Mouse (Mus musculus) lung, adult 2 months (tissue): ENCODE measurements at regions not wholly inside any gene's neighbourhood (a gene's known extent, or its start where the extent isn't known, plus 50 kb on each side); places are given as distances from the start of the nearest gene placed in this dataset.

Experiments
- CTCF ChIP-seq: fragments of 200-500 bp; IDR thresholded peaks from 2 replicates; pipeline ENCODE4 v1.5.1; 2011; ENCODE audit warnings: mild to moderate bottlenecking, low read length, control low read depth; ENCODE audit not compliant: insufficient read depth
- POLR2A ChIP-seq: fragments of 200-500 bp; IDR thresholded peaks from 2 replicates; pipeline ENCODE4 v1.6.1; 2011; ENCODE audit warnings: low read depth, mild to moderate bottlenecking, control low read depth, low read length, borderline replicate concordance; ENCODE audit errors: extremely low read depth

DNA sequence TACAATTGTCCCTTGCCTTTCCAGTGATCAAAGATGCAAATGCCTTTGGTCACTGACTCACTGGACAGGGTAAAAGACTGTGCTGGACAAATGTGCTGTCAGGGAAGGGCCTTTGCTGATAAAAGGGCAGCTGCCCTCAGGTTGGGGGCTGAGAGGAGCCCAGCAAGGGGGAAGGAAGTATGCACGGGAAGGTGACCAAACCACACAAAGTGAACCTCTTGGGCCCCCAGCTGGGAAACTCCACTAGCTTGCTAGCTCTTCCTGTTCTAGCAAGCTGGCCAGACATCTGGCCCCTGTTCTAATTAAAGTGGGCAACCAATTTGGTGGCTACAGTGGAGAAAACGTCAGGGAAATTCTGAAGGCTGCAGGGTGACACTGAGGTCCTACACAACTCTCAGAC lies 165.0 kb downstream of the Bcl11a start:
- TF ChIP-seq CTCF, result no peak
- TF ChIP-seq POLR2A, result no peak
